Mouse (Mus musculus): ENCODE data around the gene D17H6S53E. TPM values are rescaled to one million over a fixed set of nuclear protein-coding genes. Genes with fewer than 3 reads are reported as not detected.

Gene D17H6S53E
- polyA plus RNA-seq, 1 experiment from 2014 or later: 6.0 TPM

DNA sequence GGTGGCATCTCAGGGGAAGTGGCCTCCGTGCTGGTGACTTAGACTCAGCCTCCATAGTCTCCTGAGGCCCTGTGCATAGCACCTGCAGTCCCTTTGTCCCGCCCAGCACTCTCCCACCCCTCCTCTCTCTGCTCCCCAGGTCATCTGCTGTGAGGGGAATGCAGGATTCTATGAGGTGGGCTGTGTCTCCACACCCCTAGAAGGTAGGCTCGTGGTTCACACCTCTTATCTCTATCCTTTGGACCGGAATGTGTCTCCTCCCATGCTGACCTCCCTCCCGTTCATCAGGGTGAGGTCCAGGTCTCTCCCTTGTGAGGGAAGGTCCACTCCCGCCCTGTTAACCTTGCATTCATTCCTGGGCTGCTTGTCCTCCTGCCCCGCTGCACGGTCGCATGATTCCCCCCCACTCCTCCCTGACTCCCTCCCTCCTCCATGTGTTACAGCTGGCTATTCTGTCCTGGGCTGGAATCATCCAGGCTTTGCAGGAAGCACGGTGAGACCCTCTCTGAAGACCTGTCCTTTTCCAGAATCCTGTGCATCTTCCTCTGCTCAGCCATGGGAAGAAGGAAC lies 25.9 kb upstream of the D17H6S53E start:
- H3K4me2 ChIP-seq (replicated peaks): no peak overlapping the region
- H3K27me3 ChIP-seq (ENCODE audit: control insufficient read depth, insufficient read depth, low read length): no peaks in the 10 kb centered on the region
- H3K4me1 ChIP-seq (replicated peaks; ENCODE audit: control insufficient read depth, insufficient read depth, low read length): no peaks in the 10 kb centered on the region
- ATAC-seq (ENCODE audit: low FRiP score) (no peak), DNase-seq (ENCODE audit: low spot score) (no peak)
- H3K27ac ChIP-seq: no peak overlapping the region
- H3K9ac ChIP-seq: no peak overlapping the region
- H3K36me3 ChIP-seq (replicated peaks; ENCODE audit: control insufficient read depth, insufficient read depth): peaks cover 95% of the 10 kb centered on the region
- H3K4me3 ChIP-seq (replicated peaks; ENCODE audit: low read length): no peak overlapping the region
- 80% methylated on average over 10 of the region's 10 CpGs for WGBS
- H3K9me3 ChIP-seq (ENCODE audit: control insufficient read depth, low read length): no peaks in the 10 kb centered on the region

DNA sequence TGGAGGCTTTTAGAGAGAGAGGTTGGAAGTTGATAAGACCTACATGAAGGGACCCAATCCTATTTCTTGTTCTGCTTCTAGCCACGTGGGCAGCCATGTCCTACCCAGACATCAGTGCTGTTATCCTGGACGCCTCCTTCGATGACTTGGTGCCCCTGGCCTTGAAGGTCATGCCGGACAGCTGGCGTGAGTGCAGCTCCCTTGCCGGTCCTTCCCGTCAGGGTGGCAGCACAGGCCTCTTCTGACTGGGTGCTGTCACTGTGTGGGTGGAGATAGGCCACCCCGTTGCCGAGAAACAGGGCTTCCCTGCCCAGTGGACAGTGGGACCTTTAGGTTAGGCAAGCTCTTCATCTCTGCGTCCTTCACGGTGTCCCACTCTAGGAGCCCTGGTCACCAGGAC lies 25.0 kb upstream of the D17H6S53E start:
- H3K9me3 ChIP-seq (ENCODE audit: control insufficient read depth, low read length): no peaks in the 10 kb centered on the region
- 86% methylated on average over 11 of the region's 11 CpGs for WGBS
- peaks cover 87% of the 10 kb centered on the region for H3K36me3 ChIP-seq (replicated peaks; ENCODE audit: control insufficient read depth, insufficient read depth)
- H3K4me1 ChIP-seq (replicated peaks; ENCODE audit: control insufficient read depth, insufficient read depth, low read length): no peaks in the 10 kb centered on the region
- no peak overlapping the region for H3K4me2 ChIP-seq (replicated peaks)
- no peak overlapping the region for H3K9ac ChIP-seq
- H3K27me3 ChIP-seq (ENCODE audit: control insufficient read depth, insufficient read depth, low read length): no peaks in the 10 kb centered on the region
- DNase-seq (ENCODE audit: low spot score) (no peak), ATAC-seq (ENCODE audit: low FRiP score) (no peak)
- no peak overlapping the region for H3K27ac ChIP-seq
- no peak overlapping the region for H3K4me3 ChIP-seq (replicated peaks; ENCODE audit: low read length)

DNA sequence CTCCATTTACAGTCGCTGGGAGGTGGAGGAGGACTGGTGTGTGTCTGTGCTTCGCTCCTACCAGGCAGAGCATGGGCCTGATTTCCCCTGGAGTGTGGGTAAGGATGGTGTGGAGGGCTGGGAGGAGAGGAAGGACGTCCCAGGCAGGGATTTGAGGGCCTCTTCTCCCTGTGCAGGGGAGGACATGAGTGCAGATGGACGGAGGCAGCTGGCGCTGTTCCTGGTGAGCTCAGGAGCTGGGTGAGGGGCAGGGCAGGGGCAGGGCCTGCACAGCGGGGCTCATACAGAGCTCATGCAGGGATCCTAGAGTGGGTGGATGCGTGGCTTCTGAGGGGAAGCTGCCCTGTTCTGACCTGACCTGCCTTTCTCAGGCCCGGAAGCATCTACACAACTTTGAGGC lies 23.9 kb upstream of the D17H6S53E start:
- Histone ChIP-seq H3K4me2 (replicated peaks) (no peak overlapping the region), H3K36me3 (replicated peaks; ENCODE audit: control insufficient read depth, insufficient read depth) (peaks cover 75% of the 10 kb centered on the region), H3K9me3 (ENCODE audit: control insufficient read depth, low read length) (no peaks in the 10 kb centered on the region), H3K4me3 (replicated peaks; ENCODE audit: low read length) (no peak overlapping the region), H3K27me3 (ENCODE audit: control insufficient read depth, insufficient read depth, low read length) (no peaks in the 10 kb centered on the region), H3K9ac (no peak overlapping the region), H3K4me1 (replicated peaks; ENCODE audit: control insufficient read depth, insufficient read depth, low read length) (no peaks in the 10 kb centered on the region), H3K27ac (no peak overlapping the region)
- 74% methylated on average over 8 of the region's 8 CpGs for WGBS
- DNase-seq (ENCODE audit: low spot score) (no peak), ATAC-seq (ENCODE audit: low FRiP score) (no peak)

DNA sequence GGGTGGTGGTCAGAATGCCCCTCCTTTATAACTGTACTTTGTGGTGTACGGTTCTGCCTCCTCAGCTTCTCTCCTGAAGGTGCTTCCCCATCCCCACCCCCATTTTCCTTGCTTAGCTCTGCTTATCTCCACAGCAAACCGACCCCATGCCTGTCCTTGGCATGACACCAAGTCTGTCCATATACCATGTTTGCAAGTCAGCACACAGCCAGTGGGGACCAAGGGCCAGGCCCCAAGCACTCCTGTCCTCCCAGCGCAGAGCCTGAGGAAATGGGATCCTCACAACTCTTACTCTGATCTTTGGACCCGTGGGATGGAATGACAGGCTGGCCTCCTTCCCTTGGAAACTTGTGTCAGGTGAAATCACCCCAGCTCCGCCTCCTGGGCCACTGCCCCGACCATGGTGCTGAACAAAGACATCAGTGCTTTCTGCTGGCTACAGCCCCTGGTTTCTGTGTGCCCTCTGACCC lies 22.9 kb upstream of the D17H6S53E start:
- DNase-seq (ENCODE audit: low spot score) (no peak), ATAC-seq (ENCODE audit: low FRiP score) (no peak)
- no peak overlapping the region for H3K4me3 ChIP-seq (replicated peaks; ENCODE audit: low read length)
- H3K4me2 ChIP-seq (replicated peaks): no peak overlapping the region
- H3K4me1 ChIP-seq (replicated peaks; ENCODE audit: control insufficient read depth, insufficient read depth, low read length): no peaks in the 10 kb centered on the region
- peaks cover 66% of the 10 kb centered on the region for H3K36me3 ChIP-seq (replicated peaks; ENCODE audit: control insufficient read depth, insufficient read depth)
- no peak overlapping the region for H3K27ac ChIP-seq
- no peaks in the 10 kb centered on the region for H3K27me3 ChIP-seq (ENCODE audit: control insufficient read depth, insufficient read depth, low read length)
- WGBS: 71% methylated on average over 6 of the region's 6 CpGs
- H3K9me3 ChIP-seq (ENCODE audit: control insufficient read depth, low read length): no peaks in the 10 kb centered on the region
- H3K9ac ChIP-seq: no peak overlapping the region

DNA sequence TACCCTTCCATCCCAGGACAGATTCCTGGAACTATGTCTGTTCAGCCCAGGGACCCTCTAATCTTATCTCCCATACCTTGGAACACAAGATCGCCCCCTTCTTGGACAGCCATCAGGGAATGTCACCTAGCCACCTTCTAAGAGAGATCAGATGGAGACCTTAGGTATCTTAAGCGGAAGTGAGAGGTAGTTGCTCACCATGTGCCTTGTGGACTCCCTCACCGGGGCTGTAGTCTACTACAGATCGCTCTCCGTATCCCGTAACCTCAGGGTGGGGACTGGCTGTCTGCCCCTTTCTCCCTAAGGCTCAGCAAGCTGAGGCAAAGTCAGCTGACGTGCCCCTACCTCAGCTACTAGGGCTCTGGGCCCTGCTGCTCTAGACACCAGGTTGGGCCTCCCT lies 22.1 kb upstream of the D17H6S53E start:
- Histone ChIP-seq H3K4me3 (replicated peaks; ENCODE audit: low read length) (no peak overlapping the region), H3K27ac (no peak overlapping the region), H3K9me3 (ENCODE audit: control insufficient read depth, low read length) (no peaks in the 10 kb centered on the region), H3K4me2 (replicated peaks) (no peak overlapping the region), H3K9ac (no peak overlapping the region), H3K36me3 (replicated peaks; ENCODE audit: control insufficient read depth, insufficient read depth) (peaks cover 57% of the 10 kb centered on the region), H3K27me3 (ENCODE audit: control insufficient read depth, insufficient read depth, low read length) (no peaks in the 10 kb centered on the region), H3K4me1 (replicated peaks; ENCODE audit: control insufficient read depth, insufficient read depth, low read length) (no peaks in the 10 kb centered on the region)
- DNase-seq (ENCODE audit: low spot score) (no peak), ATAC-seq (ENCODE audit: low FRiP score) (no peak)
- WGBS: 95% methylated on average over 7 of the region's 7 CpGs

DNA sequence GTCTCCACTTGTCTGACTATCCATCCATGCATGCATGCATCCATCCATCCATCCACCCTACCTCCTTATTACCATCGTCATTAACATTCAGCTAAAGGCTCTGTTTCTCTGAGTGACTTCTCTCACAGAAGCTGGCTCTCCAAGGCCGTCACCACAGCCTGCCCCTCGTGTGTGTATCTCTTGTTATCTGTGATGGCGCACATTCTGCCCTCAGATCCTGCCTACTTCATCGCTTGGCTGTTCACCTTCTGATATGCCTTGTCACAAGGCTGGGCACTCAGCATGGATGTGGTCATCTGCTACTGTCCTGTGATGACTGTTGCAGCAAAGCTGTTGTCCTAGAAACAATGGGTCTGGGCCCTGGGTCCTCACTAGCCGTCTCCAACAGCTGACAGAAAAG lies 21.4 kb upstream of the D17H6S53E start:
- H3K36me3 ChIP-seq (replicated peaks; ENCODE audit: control insufficient read depth, insufficient read depth): peaks cover 51% of the 10 kb centered on the region
- no peak overlapping the region for H3K4me2 ChIP-seq (replicated peaks)
- 69% methylated on average over 6 of the region's 6 CpGs for WGBS
- no peaks in the 10 kb centered on the region for H3K4me1 ChIP-seq (replicated peaks; ENCODE audit: control insufficient read depth, insufficient read depth, low read length)
- no peak overlapping the region for H3K9ac ChIP-seq
- no peak overlapping the region for H3K4me3 ChIP-seq (replicated peaks; ENCODE audit: low read length)
- DNase-seq (ENCODE audit: low spot score) (no peak), ATAC-seq (ENCODE audit: low FRiP score) (no peak)
- H3K27me3 ChIP-seq (ENCODE audit: control insufficient read depth, insufficient read depth, low read length): no peaks in the 10 kb centered on the region
- H3K27ac ChIP-seq: no peak overlapping the region
- no peaks in the 10 kb centered on the region for H3K9me3 ChIP-seq (ENCODE audit: control insufficient read depth, low read length)

DNA sequence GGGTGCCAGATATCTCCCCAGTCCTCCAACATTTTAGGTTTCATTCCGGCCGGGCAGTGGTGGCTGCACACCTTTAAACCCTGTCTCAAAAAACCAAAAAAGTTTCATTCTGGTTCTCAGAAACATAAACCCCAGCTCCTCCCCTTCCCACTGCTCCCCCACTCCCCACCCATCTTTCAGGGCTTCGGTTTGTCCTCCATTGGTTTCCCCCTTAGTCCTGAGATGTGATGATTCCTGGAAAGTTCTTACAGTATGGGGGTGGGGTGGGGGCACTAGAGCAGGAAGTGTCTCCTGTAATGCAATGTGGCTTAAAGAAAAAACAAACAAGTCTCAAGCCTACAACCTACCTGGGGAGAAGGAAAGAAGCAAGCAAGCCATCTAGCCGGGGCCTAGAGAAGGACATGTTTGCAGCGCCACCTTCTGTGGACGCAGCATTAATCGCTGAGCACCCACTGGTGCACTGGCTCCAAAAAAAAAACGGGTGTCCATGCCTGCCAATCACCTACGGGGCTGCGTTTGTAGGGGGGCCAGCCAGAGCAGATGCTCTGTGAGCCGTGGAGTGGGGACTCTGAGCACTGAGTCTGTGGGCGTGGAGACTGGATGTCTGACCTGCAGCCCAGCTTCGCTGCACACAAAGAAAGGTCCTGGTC lies 20.3 kb upstream of the D17H6S53E start:
- Histone ChIP-seq H3K9ac (peak overlapping the region; percentile 45; the same call in 1 of the 2 replicates), H3K4me3 (replicated peaks; ENCODE audit: low read length) (no peak overlapping the region), H3K9me3 (ENCODE audit: control insufficient read depth, low read length) (no peaks in the 10 kb centered on the region), H3K4me2 (replicated peaks) (peak overlapping the region; percentile 27), H3K27ac (no peak overlapping the region), H3K36me3 (replicated peaks; ENCODE audit: control insufficient read depth, insufficient read depth) (peaks cover 40% of the 10 kb centered on the region), H3K27me3 (ENCODE audit: control insufficient read depth, insufficient read depth, low read length) (no peaks in the 10 kb centered on the region), H3K4me1 (replicated peaks; ENCODE audit: control insufficient read depth, insufficient read depth, low read length) (no peaks in the 10 kb centered on the region)
- WGBS: 23% methylated on average over 13 of the region's 13 CpGs
- ATAC-seq (ENCODE audit: low FRiP score) (no peak), DNase-seq (ENCODE audit: low spot score) (peak; percentile 56)

DNA sequence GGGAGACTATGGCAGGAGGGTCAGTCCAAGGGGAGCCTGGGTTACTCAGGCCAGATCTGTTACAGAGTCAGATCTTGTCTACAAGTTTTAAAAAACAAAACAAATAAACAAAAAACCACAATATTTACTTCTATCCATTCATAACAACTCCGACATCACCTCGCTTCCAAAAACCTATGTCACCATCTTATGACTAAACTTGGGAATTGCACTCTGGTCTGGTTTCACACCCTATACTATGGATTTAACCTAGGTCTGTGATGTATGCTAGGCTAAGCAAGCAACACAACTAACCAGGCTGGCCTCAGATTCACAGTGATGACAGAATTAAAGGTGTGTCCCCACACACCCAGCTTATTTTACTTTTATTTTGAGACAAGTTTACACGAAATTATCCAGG lies 19.7 kb upstream of the D17H6S53E start:
- Histone ChIP-seq H3K9me3 (ENCODE audit: control insufficient read depth, low read length) (no peaks in the 10 kb centered on the region), H3K27me3 (ENCODE audit: control insufficient read depth, insufficient read depth, low read length) (no peaks in the 10 kb centered on the region), H3K4me2 (replicated peaks) (peak overlapping the region; percentile 27), H3K9ac (no peak overlapping the region), H3K4me1 (replicated peaks; ENCODE audit: control insufficient read depth, insufficient read depth, low read length) (no peaks in the 10 kb centered on the region), H3K36me3 (replicated peaks; ENCODE audit: control insufficient read depth, insufficient read depth) (peaks cover 33% of the 10 kb centered on the region), H3K4me3 (replicated peaks; ENCODE audit: low read length) (no peak overlapping the region), H3K27ac (no peak overlapping the region)
- peak; percentile 39 for DNase-seq (ENCODE audit: low spot score)
- no peak for ATAC-seq (ENCODE audit: low FRiP score)
- 65% methylated on average over 3 of the region's 3 CpGs for WGBS

DNA sequence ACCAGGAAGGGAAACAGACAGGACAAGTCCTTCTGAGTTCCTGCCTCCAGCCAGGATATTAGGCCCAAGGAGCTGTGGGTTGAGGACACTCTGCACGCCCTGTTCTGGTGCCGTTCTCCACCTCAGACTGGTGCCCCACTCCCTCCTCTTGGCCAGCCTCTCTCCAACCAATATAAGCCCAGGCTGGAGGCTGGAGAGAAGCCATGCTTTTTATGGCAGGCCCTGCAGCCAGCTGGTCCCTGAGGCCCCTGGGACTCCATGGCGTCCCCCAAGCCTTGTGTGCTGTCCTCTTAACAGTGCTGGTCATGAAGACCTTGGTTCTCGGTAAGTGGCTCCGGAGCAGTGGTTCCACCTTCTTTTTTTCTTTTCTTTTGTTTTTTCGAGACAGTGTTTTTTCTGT lies 18.1 kb upstream of the D17H6S53E start, which contains the start of gene Ly6g5c:
Gene Ly6g5c, plus strand, starts transcription at position 183 of the 400 bp plus-strand sequence.
- Histone ChIP-seq H3K27me3 (ENCODE audit: control insufficient read depth, insufficient read depth, low read length) (no peaks in the 10 kb centered on the region), H3K4me3 (replicated peaks; ENCODE audit: low read length) (no peak within 1 kb of the TSS), H3K9me3 (ENCODE audit: control insufficient read depth, low read length) (no peaks in the 10 kb centered on the region), H3K36me3 (replicated peaks; ENCODE audit: control insufficient read depth, insufficient read depth) (peaks cover 17% of the 10 kb centered on the region), H3K27ac (no peak within 1 kb of the TSS), H3K9ac (no peak within 1 kb of the TSS), H3K4me2 (replicated peaks) (no peak within 1 kb of the TSS), H3K4me1 (replicated peaks; ENCODE audit: control insufficient read depth, insufficient read depth, low read length) (no peaks in the 10 kb centered on the region)
- 82% methylated on average over 6 of the region's 6 CpGs for WGBS
- ATAC-seq (ENCODE audit: low FRiP score) (no peak), DNase-seq (ENCODE audit: low spot score) (no peak)

Data from hindbrain, embryonic 14.5 days (tissue).